Mouse (Mus musculus) CH12.LX (cell line): Measurements from ENCODE around the gene Bub1. TPM values are rescaled to one million over a fixed set of nuclear protein-coding genes. Genes with fewer than 3 reads are reported as not detected.

Experiments used
- DNase-seq: peaks from one replicate; pipeline ENCODE4 v3.0.0-alpha.2; 2013; ENCODE audit errors: extremely low read depth
- H3K27ac ChIP-seq: 2 replicates; pipeline ENCODE4 v1.5.1; 2012; ENCODE audit warnings: low read depth, mild to moderate bottlenecking, control low read depth, moderate library complexity; ENCODE audit not compliant: insufficient read depth
- H3K27me3 ChIP-seq: replicated peaks from 2 replicates; pipeline ENCODE3; 2012; ENCODE audit warnings: inconsistent platforms
- H3K36me3 ChIP-seq, 2 experiments: replicated peaks in 1 of 2; 2 replicates each; pipeline versions ENCODE3 to v1.6.1; 2012; ENCODE audit warnings: inconsistent platforms in 1 of 2, low read length in 1 of 2, mild to moderate bottlenecking in 1 of 2, mixed read lengths in 1 of 2, moderate library complexity in 1 of 2; ENCODE audit not compliant: control insufficient read depth in 1 of 2, insufficient read depth in 1 of 2
- H3K4me1 ChIP-seq, 2 experiments: 2 replicates each; pipeline ENCODE4 v1.6.1; 2012; ENCODE audit warnings: inconsistent platforms in 1 of 2, moderate library complexity in 1 of 2; ENCODE audit not compliant: insufficient read depth in 2 of 2, control insufficient read depth in 1 of 2
- H3K4me2 ChIP-seq: 2 replicates; pipeline ENCODE4 v1.6.1; 2012; ENCODE audit warnings: low read depth, mild to moderate bottlenecking, control low read depth; ENCODE audit not compliant: poor library complexity, insufficient read depth, severe bottlenecking
- H3K4me3 ChIP-seq, 3 experiments: fragments of 150-350 bp in 1 of 3; sonication (generic) in 1 of 3; replicated peaks in 1 of 3; 2 replicates each; pipeline versions ENCODE3 to v1.5.1; 2011 to 2012; ENCODE audit warnings: low read depth in 2 of 3, low read length in 2 of 3, mild to moderate bottlenecking in 2 of 3, moderate library complexity in 2 of 3, control low read depth in 1 of 3, improper control_type of control experiment in 1 of 3, inconsistent platforms in 1 of 3, mixed read lengths in 1 of 3; ENCODE audit not compliant: poor library complexity in 1 of 3
- H3K79me2 ChIP-seq: replicated peaks from 2 replicates; pipeline ENCODE4 v1.6.1; 2012; ENCODE audit warnings: mild to moderate bottlenecking, moderate library complexity; ENCODE audit not compliant: control insufficient read depth, poor library complexity, insufficient read depth, severe bottlenecking; ENCODE audit errors: extremely low read depth
- H3K9ac ChIP-seq: 2 replicates; pipeline ENCODE4 v1.6.1; 2012; ENCODE audit warnings: low read depth, mild to moderate bottlenecking, control low read depth, moderate library complexity; ENCODE audit not compliant: insufficient read depth
- H3K9me3 ChIP-seq: replicated peaks from 2 replicates; pipeline ENCODE3; 2012; ENCODE audit warnings: low read length, inconsistent platforms, mixed read lengths
- BHLHE40 ChIP-seq: IDR thresholded peaks from 2 replicates; pipeline ENCODE4 v1.6.1; 2011; ENCODE audit warnings: mild to moderate bottlenecking, low read depth, low read length, improper control_type of control experiment
- CHD1 ChIP-seq: IDR thresholded peaks from 2 replicates; pipeline ENCODE4 v1.6.1; 2012; ENCODE audit warnings: low read depth, low read length, improper control_type of control experiment, inconsistent platforms
- CHD2 ChIP-seq: IDR thresholded peaks from 2 replicates; pipeline ENCODE4 v1.6.1; 2011; ENCODE audit warnings: low read length, improper control_type of control experiment
- CTCF ChIP-seq, 2 experiments: IDR thresholded peaks in 1 of 2; conservative IDR thresholded peaks in 1 of 2; 2 replicates each; pipeline ENCODE4 v1.5.1; 2011 to 2012; ENCODE audit warnings: low read depth in 2 of 2, low read length in 2 of 2, improper control_type of control experiment in 1 of 2, inconsistent platforms in 1 of 2, mild to moderate bottlenecking in 1 of 2, moderate library complexity in 1 of 2
- ELF1 ChIP-seq: IDR thresholded peaks from 2 replicates; pipeline ENCODE4 v1.6.1; 2014; ENCODE audit warnings: low read depth, mild to moderate bottlenecking, inconsistent platforms, low read length, improper control_type of control experiment
- EP300 ChIP-seq: IDR thresholded peaks from 2 replicates; pipeline ENCODE4 v1.6.1; 2011; ENCODE audit warnings: low read length, improper control_type of control experiment
- ETS1 ChIP-seq: conservative IDR thresholded peaks from 2 replicates; pipeline ENCODE4 v1.6.1; 2012; ENCODE audit warnings: low read depth, mild to moderate bottlenecking, inconsistent platforms, low read length, improper control_type of control experiment, moderate library complexity
- GABPA ChIP-seq: IDR thresholded peaks from 2 replicates; pipeline ENCODE4 v1.6.1; 2012; ENCODE audit warnings: low read depth, low read length, improper control_type of control experiment, inconsistent platforms; ENCODE audit not compliant: insufficient replicate concordance
- HCFC1 ChIP-seq: IDR thresholded peaks from 2 replicates; pipeline ENCODE4 v1.6.1; 2012; ENCODE audit warnings: low read depth, mild to moderate bottlenecking, inconsistent platforms, low read length, improper control_type of control experiment
- JUN ChIP-seq: IDR thresholded peaks from 2 replicates; pipeline ENCODE4 v1.6.1; 2011; ENCODE audit warnings: low read depth, mild to moderate bottlenecking, low read length, improper control_type of control experiment, moderate library complexity; ENCODE audit not compliant: insufficient read depth
- JUND ChIP-seq: conservative IDR thresholded peaks from 2 replicates; pipeline ENCODE4 v1.6.1; 2011; ENCODE audit warnings: low read depth, low read length, improper control_type of control experiment
- KAT2A ChIP-seq: IDR thresholded peaks from 2 replicates; pipeline ENCODE4 v1.6.1; 2012; ENCODE audit warnings: low read length, improper control_type of control experiment, inconsistent platforms; ENCODE audit not compliant: insufficient replicate concordance
- MAFK ChIP-seq: IDR thresholded peaks from 2 replicates; pipeline ENCODE4 v1.6.1; 2011; ENCODE audit warnings: low read length, improper control_type of control experiment; ENCODE audit not compliant: insufficient replicate concordance
- MXI1 ChIP-seq: IDR thresholded peaks from 2 replicates; pipeline ENCODE4 v1.6.1; 2011; ENCODE audit warnings: mild to moderate bottlenecking, low read depth, low read length, improper control_type of control experiment
- NRF1 ChIP-seq: IDR thresholded peaks from 2 replicates; pipeline ENCODE4 v1.6.1; 2014; ENCODE audit warnings: low read depth, mild to moderate bottlenecking, inconsistent platforms, low read length, improper control_type of control experiment, moderate library complexity
- POLR2AphosphoS2 ChIP-seq: IDR thresholded peaks from 2 replicates; pipeline ENCODE4 v1.6.1; 2011; ENCODE audit warnings: low read depth, low read length, improper control_type of control experiment
- RAD21 ChIP-seq: IDR thresholded peaks from 2 replicates; pipeline ENCODE4 v1.6.1; 2011; ENCODE audit warnings: low read depth, mild to moderate bottlenecking, low read length, improper control_type of control experiment, moderate library complexity
- RCOR1 ChIP-seq: conservative IDR thresholded peaks from 2 replicates; pipeline ENCODE4 v1.6.1; 2012; ENCODE audit warnings: low read depth, mild to moderate bottlenecking, inconsistent platforms, low read length, improper control_type of control experiment
- SIN3A ChIP-seq: IDR thresholded peaks from 2 replicates; pipeline ENCODE4 v1.6.1; 2012; ENCODE audit warnings: low read length, improper control_type of control experiment, inconsistent platforms
- TBP ChIP-seq: conservative IDR thresholded peaks from 2 replicates; pipeline ENCODE4 v1.6.1; 2011; ENCODE audit warnings: low read depth, low read length, improper control_type of control experiment
- UBTF ChIP-seq: IDR thresholded peaks from 2 replicates; pipeline ENCODE4 v1.6.1; 2012; ENCODE audit warnings: low read depth, mild to moderate bottlenecking, inconsistent platforms, low read length, improper control_type of control experiment, moderate library complexity
- USF2 ChIP-seq: conservative IDR thresholded peaks from 2 replicates; pipeline ENCODE4 v1.6.1; 2011; ENCODE audit warnings: low read depth, low read length, improper control_type of control experiment
- ZMIZ1 ChIP-seq: IDR thresholded peaks from 2 replicates; pipeline ENCODE4 v1.6.1; 2012; ENCODE audit warnings: low read depth, mild to moderate bottlenecking, inconsistent platforms, low read length, improper control_type of control experiment
- dilution Hi-C: fragments of 300-500 bp; cut with MboI; formaldehyde crosslinking; loops from 2 replicates; pipeline ENCODE4 v1.14.3; 2020; ENCODE audit warnings: low sequenced_read_pairs; ENCODE audit not compliant: extremely low pct_unique_long_range_greater_than_20kb, extremely low pct_ligation_motif_present
- in situ Hi-C: fragments of 300-500 bp; cut with MboI; formaldehyde crosslinking; loops from 3 replicates; pipeline ENCODE4 v1.14.3; 2019; ENCODE audit warnings: low sequenced_read_pairs, low pct_ligation_motif_present, low pct_unique_long_range_greater_than_20kb, mixed read lengths
- polyA plus RNA-seq: library from polyadenylated mRNA; unstranded; fragments of >175 nt; gene quantifications from 2 replicates; pipeline ENCODE4 v1.2.1, GENCODE M21; 2012; ENCODE audit warnings: low read depth; ENCODE audit not compliant: insufficient read length
- total RNA-seq, 2 experiments: library from RNA; depleted of rRNA; stranded (reverse); fragments of 300-350 nt in 1 of 2; fragments of >200 nt in 1 of 2; gene quantifications; 2 replicates each; pipeline ENCODE4 v1.2.3; 2012 to 2014

The Bub1 gene
- total and polyA plus RNA-seq, 3 experiments, result 47.0 to 131 (median 66.2) TPM

DNA sequence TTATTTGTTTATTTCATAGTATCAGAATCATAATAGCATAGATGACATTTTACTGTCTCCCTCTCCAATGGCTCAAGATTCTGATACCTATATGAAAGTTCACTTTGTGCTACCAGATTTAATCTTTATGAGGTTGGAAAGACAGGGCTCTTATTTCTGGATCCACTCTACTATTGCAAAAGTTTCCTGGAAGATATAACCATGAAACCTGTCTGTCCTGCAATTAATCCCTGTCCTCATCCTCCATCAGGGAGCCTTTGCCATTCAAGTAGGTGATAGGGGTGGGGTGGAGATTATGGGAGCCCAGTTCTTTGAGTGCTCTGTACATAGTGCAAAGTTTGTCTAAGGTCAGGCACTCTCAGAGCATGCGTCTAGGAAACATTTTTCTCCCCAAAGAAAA is 9.7 kb upstream of the Bub1 start:
- H3K4me1 ChIP-seq, result peaks cover 3 to 21% of the 10 kb centered on the region in 2 experiments; a peak in 3 of 4 replicates
- H3K4me2 ChIP-seq, result no peak overlapping the region
- H3K36me3 ChIP-seq, result no peaks in the 10 kb centered on the region
- H3K9ac ChIP-seq, result no peak overlapping the region
- no peaks in the 10 kb centered on the region for H3K79me2 ChIP-seq
- no peaks in the 10 kb centered on the region for H3K9me3 ChIP-seq
- H3K27ac ChIP-seq, result no peak overlapping the region
- dilution Hi-C loops (no loop called here), in situ Hi-C loops (no loop called here)
- no peak for TF ChIP-seq ELF1
- no peak for DNase-seq
- no peak overlapping the region for H3K4me3 ChIP-seq
- peaks cover 29% of the 10 kb centered on the region for H3K27me3 ChIP-seq

DNA sequence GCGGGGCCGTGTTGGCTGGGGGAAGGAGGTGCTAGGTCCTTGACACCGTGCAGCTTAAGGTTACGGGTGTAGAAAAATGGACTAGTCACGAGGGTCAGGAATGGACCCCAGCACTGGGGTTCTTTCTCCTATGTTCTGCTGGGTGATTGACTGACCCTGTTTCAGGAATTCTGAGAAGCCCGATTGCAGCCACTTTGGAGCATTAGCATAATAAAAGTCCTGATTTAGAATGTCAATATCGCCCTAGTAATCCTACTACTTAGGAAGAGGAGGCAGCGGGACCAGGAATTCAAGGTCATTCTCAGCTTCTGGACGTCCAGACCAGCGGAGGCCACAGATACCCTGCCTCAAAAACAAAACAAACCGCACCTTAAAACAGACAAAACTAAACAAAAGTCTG is 7.8 kb upstream of the Bub1 start:
- TF ChIP-seq JUND, result no peak
- TF ChIP-seq USF2, result no peak
- TF ChIP-seq, all 38 proteins: peak for 0
- Histone ChIP-seq H3K4me3 (no peak overlapping the region), H3K27ac (no peak overlapping the region), H3K9me3 (no peaks in the 10 kb centered on the region), H3K4me2 (no peak overlapping the region), H3K4me1 (peaks cover 0 to 6% of the 10 kb centered on the region in 2 experiments; a peak in 1 of 4 replicates), H3K9ac (no peak overlapping the region), H3K79me2 (no peaks in the 10 kb centered on the region), H3K36me3 (no peaks in the 10 kb centered on the region), H3K27me3 (peaks cover 37% of the 10 kb centered on the region)
- no peak for DNase-seq
- in situ Hi-C loops, result no loop called here
- dilution Hi-C loops, result no loop called here

DNA sequence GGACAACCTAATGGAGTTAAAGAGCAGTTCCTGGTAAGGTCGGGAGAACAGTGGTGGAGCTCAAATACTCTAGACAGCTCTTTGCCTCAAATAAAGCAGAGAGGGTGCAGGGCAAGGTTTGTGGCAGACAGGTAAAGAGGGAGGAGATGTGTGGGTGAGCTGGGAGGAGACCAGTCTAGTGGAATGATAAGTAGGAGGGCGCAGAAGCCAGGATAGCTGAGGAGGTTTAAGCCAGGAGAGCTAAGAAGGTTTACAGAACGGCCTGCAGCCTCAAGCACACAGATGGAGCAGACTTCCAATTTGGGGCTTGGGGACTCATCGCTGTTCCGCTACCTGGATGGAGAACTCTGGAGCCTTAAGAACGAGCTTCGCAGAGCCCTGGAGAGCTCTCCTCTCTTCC is 6.9 kb upstream of the Bub1 start, which contains the start of gene Acoxl:
Acoxl (plus strand) TSS at position 301 of the 400 bp plus-strand sequence.
- H3K27me3 ChIP-seq, result peaks cover 42% of the 10 kb centered on the region
- in situ Hi-C loops, result no loop called here
- no peak within 1 kb of the TSS for H3K9ac ChIP-seq
- H3K79me2 ChIP-seq, result no peaks in the 10 kb centered on the region
- TF ChIP-seq MXI1, result no peak
- TF ChIP-seq BHLHE40, result no peak
- no peak for TF ChIP-seq HCFC1
- TF ChIP-seq SIN3A, result no peak
- TF ChIP-seq RAD21, result no peak
- TF ChIP-seq RCOR1, result no peak
- TF ChIP-seq GABPA, result no peak
- no peak for TF ChIP-seq NRF1
- TF ChIP-seq TBP, result no peak
- TF ChIP-seq MAFK, result no peak
- TF ChIP-seq UBTF, result no peak
- no peak for TF ChIP-seq CHD2
- TF ChIP-seq KAT2A, result no peak
- no peak for TF ChIP-seq POLR2AphosphoS2
- no peak for TF ChIP-seq ZMIZ1
- no peak for TF ChIP-seq JUN
- TF ChIP-seq ETS1, result no peak
- TF ChIP-seq CHD1, result no peak
- no peak for TF ChIP-seq CTCF (conservative IDR thresholded peaks at IDR 0.05 in 1 of 2, IDR thresholded peaks at IDR 0.05 in 1 of 2; ENCODE audit: low read depth in 2 of 2, low read length in 2 of 2)
- no peak for TF ChIP-seq EP300
- no peaks in the 10 kb centered on the region for H3K9me3 ChIP-seq
- no peaks in the 10 kb centered on the region for H3K36me3 ChIP-seq
- DNase-seq, result no peak
- no peak within 1 kb of the TSS for H3K4me3 ChIP-seq
- H3K4me1 ChIP-seq, result peaks cover 0 to 6% of the 10 kb centered on the region in 2 experiments; a peak in 1 of 4 replicates
- dilution Hi-C loops, result no loop called here
- H3K27ac ChIP-seq, result no peak within 1 kb of the TSS
- H3K4me2 ChIP-seq, result no peak within 1 kb of the TSS
